Mouse (Mus musculus) hindbrain, embryonic 14.5 days (tissue): ENCODE data around the gene Sipa1l3. TPM values are rescaled to one million over a fixed set of nuclear protein-coding genes. Genes with fewer than 3 reads are reported as not detected.

Source experiments
- ATAC-seq: fragments of 200-750 bp; cut with Nextera tagmentation; 2 replicates; pipeline ENCODE4 v1.8.0; 2017; ENCODE audit warnings: moderate number of reproducible peaks, mild to moderate bottlenecking, moderate TSS enrichment, moderate library complexity; ENCODE audit not compliant: low FRiP score
- DNase-seq: peaks from one replicate; pipeline ENCODE4 v3.0.0-alpha.2; 2015; ENCODE audit warnings: low spot score
- H3K27ac ChIP-seq: fragments of 300-500 bp; sonication (generic); 2 replicates; pipeline ENCODE4 v1.5.1; 2014; ENCODE audit warnings: mild to moderate bottlenecking, moderate library complexity
- H3K27me3 ChIP-seq: fragments of 300-500 bp; sonication (generic); 2 replicates; pipeline ENCODE4 v1.6.1; 2014; ENCODE audit warnings: mild to moderate bottlenecking, low read length, mixed read lengths; ENCODE audit not compliant: control insufficient read depth, insufficient read depth
- H3K36me3 ChIP-seq: fragments of 300-500 bp; sonication (generic); replicated peaks from 2 replicates; pipeline ENCODE4 v1.6.1; 2014; ENCODE audit not compliant: control insufficient read depth, insufficient read depth
- H3K4me1 ChIP-seq: fragments of 300-500 bp; sonication (generic); replicated peaks from 2 replicates; pipeline ENCODE4 v1.6.1; 2014; ENCODE audit warnings: antibody characterized with exemption, low read length, mixed read lengths; ENCODE audit not compliant: control insufficient read depth, insufficient read depth
- H3K4me2 ChIP-seq: fragments of 300-500 bp; sonication (generic); replicated peaks from 2 replicates; pipeline ENCODE4 v1.6.1; 2014; ENCODE audit warnings: mild to moderate bottlenecking, moderate library complexity
- H3K4me3 ChIP-seq: fragments of 300-500 bp; sonication (generic); replicated peaks from 2 replicates; pipeline ENCODE4 v1.5.1; 2014; ENCODE audit warnings: mild to moderate bottlenecking, low read length
- H3K9ac ChIP-seq: fragments of 300-500 bp; sonication (generic); 2 replicates; pipeline ENCODE4 v1.6.1; 2014
- H3K9me3 ChIP-seq: fragments of 300-500 bp; sonication (generic); 2 replicates; pipeline ENCODE4 v1.6.1; 2016; ENCODE audit warnings: low read length; ENCODE audit not compliant: control insufficient read depth
- WGBS: fragments of 180-500 bp; shearing (Covaris S2); extraction: QIAGEN DNeasy Blood & Tissue Kit; methylation state at CpG from one replicate; pipeline ENCODE4 v1.1.7; 2014; 5-methylcytosine and 5-hydroxymethylcytosine counted together
- polyA plus RNA-seq: library from polyadenylated mRNA; unstranded; fragments of >200 nt; fragmentation: Nextera tagmentation; extraction: Ambion mirVana; gene quantifications from 2 replicates; pipeline ENCODE4 v1.2.1, GENCODE M21; 2014

Sipa1l3 gene
- polyA plus RNA-seq, 1 experiment from 2014 or later, result 21.4 TPM

DNA sequence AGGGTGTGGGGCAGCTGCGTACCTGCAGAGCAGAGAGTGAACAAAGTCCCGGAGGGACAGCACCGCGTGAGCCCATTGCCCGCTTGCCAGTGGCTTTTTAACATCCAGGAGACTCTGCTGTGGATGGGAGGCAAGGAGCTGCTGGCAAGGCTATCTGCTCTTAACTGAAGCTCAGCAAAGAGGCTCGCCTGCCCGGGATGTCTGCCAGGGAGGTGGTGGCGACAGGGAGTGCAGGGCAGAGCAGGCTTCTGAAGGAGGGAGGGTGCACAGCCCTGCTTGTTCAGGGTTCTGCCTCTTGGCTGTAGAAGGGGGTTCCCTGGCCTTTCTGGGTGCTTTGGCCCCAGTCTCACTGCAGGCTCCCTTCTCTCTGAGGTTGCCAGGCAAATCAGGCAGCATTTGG is 164.3 kb downstream of the Sipa1l3 start:
- 81% methylated on average over 8 of the region's 8 CpGs for WGBS
- DNase-seq (no peak), ATAC-seq (no peak)
- no peak overlapping the region for H3K27ac ChIP-seq
- H3K9ac ChIP-seq, result no peak overlapping the region
- no peaks in the 10 kb centered on the region for H3K9me3 ChIP-seq
- H3K4me1 ChIP-seq, result no peaks in the 10 kb centered on the region
- H3K4me2 ChIP-seq, result no peak overlapping the region
- no peak overlapping the region for H3K4me3 ChIP-seq
- no peaks in the 10 kb centered on the region for H3K27me3 ChIP-seq
- peaks cover 48% of the 10 kb centered on the region for H3K36me3 ChIP-seq

- peaks cover 62% of the 10 kb centered on the region for H3K36me3 ChIP-seq
- no peak overlapping the region for H3K4me3 ChIP-seq
- no peak overlapping the region for H3K27ac ChIP-seq
- no peaks in the 10 kb centered on the region for H3K4me1 ChIP-seq
- no peaks in the 10 kb centered on the region for H3K9me3 ChIP-seq
- ATAC-seq, result no peak
- WGBS, result 83% methylated on average over 8 of the region's 8 CpGs
- no peak overlapping the region for H3K4me2 ChIP-seq
- no peak overlapping the region for H3K9ac ChIP-seq
- DNase-seq, result no peak
- no peaks in the 10 kb centered on the region for H3K27me3 ChIP-seq
Measured at GRCm38 (mm10) chr7:29352246-29352645, 166.2 kb downstream of the Sipa1l3 start.

GRCm38 (mm10) chr7:29350489-29350888 is 168.0 kb downstream of the Sipa1l3 start:
- Histone ChIP-seq H3K36me3 (peaks cover 61% of the 10 kb centered on the region), H3K4me3 (no peak overlapping the region), H3K27me3 (no peaks in the 10 kb centered on the region), H3K4me1 (no peaks in the 10 kb centered on the region; the same call in 1 of the 2 replicates), H3K9me3 (no peaks in the 10 kb centered on the region), H3K4me2 (no peak overlapping the region), H3K9ac (no peak overlapping the region), H3K27ac (no peak overlapping the region)
- ATAC-seq (no peak), DNase-seq (no peak)
- WGBS, result 87% methylated on average over 10 of the region's 10 CpGs

GRCm38 (mm10) chr7:29346212-29346611 is 172.2 kb downstream of the Sipa1l3 start:
- Histone ChIP-seq H3K4me3 (no peak overlapping the region), H3K9me3 (no peaks in the 10 kb centered on the region), H3K4me2 (no peak overlapping the region), H3K4me1 (peaks cover 9% of the 10 kb centered on the region), H3K27me3 (no peaks in the 10 kb centered on the region), H3K27ac (no peak overlapping the region; the same call in 1 of the 2 replicates), H3K9ac (no peak overlapping the region), H3K36me3 (peaks cover 37% of the 10 kb centered on the region)
- 52% methylated on average over 3 of the region's 3 CpGs for WGBS
- DNase-seq (no peak), ATAC-seq (no peak)

- no peak overlapping the region for H3K9ac ChIP-seq
- H3K27ac ChIP-seq, result no peak overlapping the region
- 59% methylated on average over 4 of the region's 4 CpGs for WGBS
- H3K4me1 ChIP-seq, result peaks cover 9% of the 10 kb centered on the region
- ATAC-seq (no peak), DNase-seq (no peak)
- peaks cover 30% of the 10 kb centered on the region for H3K36me3 ChIP-seq
- H3K27me3 ChIP-seq, result no peaks in the 10 kb centered on the region
- no peak overlapping the region for H3K4me2 ChIP-seq
- H3K9me3 ChIP-seq, result no peaks in the 10 kb centered on the region
- no peak overlapping the region for H3K4me3 ChIP-seq
Measured at GRCm38 (mm10) chr7:29345534-29345933, 172.9 kb downstream of the Sipa1l3 start.

GRCm38 (mm10) chr7:29343746-29344145 is 174.7 kb downstream of the Sipa1l3 start:
- H3K36me3 ChIP-seq, result peaks cover 26% of the 10 kb centered on the region
- H3K4me1 ChIP-seq, result peaks cover 9% of the 10 kb centered on the region
- WGBS, result 87% methylated on average over 7 of the region's 7 CpGs
- no peaks in the 10 kb centered on the region for H3K9me3 ChIP-seq
- no peaks in the 10 kb centered on the region for H3K27me3 ChIP-seq
- H3K27ac ChIP-seq, result no peak overlapping the region
- peak; percentile 10; the same call in 1 of the 2 replicates for ATAC-seq
- no peak overlapping the region for H3K9ac ChIP-seq
- no peak overlapping the region for H3K4me2 ChIP-seq
- DNase-seq, result no peak
- H3K4me3 ChIP-seq, result no peak overlapping the region

- peak overlapping the region; percentile 70 for H3K27ac ChIP-seq
- H3K4me3 ChIP-seq, result no peak overlapping the region
- no peak for DNase-seq
- peaks cover 9% of the 10 kb centered on the region for H3K4me1 ChIP-seq
- H3K9ac ChIP-seq, result peak overlapping the region; percentile 34; the same call in 1 of the 2 replicates
- no peak overlapping the region for H3K4me2 ChIP-seq
- no peaks in the 10 kb centered on the region for H3K9me3 ChIP-seq
- ATAC-seq, result no peak
- 41% methylated on average over 8 of the region's 8 CpGs for WGBS
- no peaks in the 10 kb centered on the region for H3K27me3 ChIP-seq
- peaks cover 25% of the 10 kb centered on the region; the same call in 1 of the 2 replicates for H3K36me3 ChIP-seq
Measured at GRCm38 (mm10) chr7:29342489-29343092, 175.8 kb downstream of the Sipa1l3 start.

GRCm38 (mm10) chr7:29341722-29342121 is 176.7 kb downstream of the Sipa1l3 start:
- peak; percentile 22; the same call in 1 of the 2 replicates for ATAC-seq
- H3K4me2 ChIP-seq, result no peak overlapping the region
- H3K27me3 ChIP-seq, result no peaks in the 10 kb centered on the region
- WGBS, result 47% methylated on average over 12 of the region's 12 CpGs
- H3K4me3 ChIP-seq, result no peak overlapping the region
- H3K4me1 ChIP-seq, result peaks cover 9% of the 10 kb centered on the region
- DNase-seq, result no peak
- H3K9me3 ChIP-seq, result no peaks in the 10 kb centered on the region
- no peak overlapping the region for H3K9ac ChIP-seq
- peaks cover 21% of the 10 kb centered on the region; the same call in 1 of the 2 replicates for H3K36me3 ChIP-seq
- peak overlapping the region; percentile 70; the same call in 1 of the 2 replicates for H3K27ac ChIP-seq

- 93% methylated on average over 8 of the region's 8 CpGs for WGBS
- no peak overlapping the region for H3K27ac ChIP-seq
- no peak overlapping the region for H3K9ac ChIP-seq
- H3K27me3 ChIP-seq, result no peaks in the 10 kb centered on the region
- no peaks in the 10 kb centered on the region for H3K9me3 ChIP-seq
- H3K4me3 ChIP-seq, result no peak overlapping the region
- ATAC-seq, result no peak
- peaks cover 9% of the 10 kb centered on the region for H3K4me1 ChIP-seq
- no peak overlapping the region for H3K4me2 ChIP-seq
- H3K36me3 ChIP-seq, result peaks cover 21% of the 10 kb centered on the region; the same call in 1 of the 2 replicates
- no peak for DNase-seq
Measured at GRCm38 (mm10) chr7:29340838-29341237, 177.6 kb downstream of the Sipa1l3 start.
